Mouse (Mus musculus): ENCODE measurements around the gene Anks1b. TPM values are rescaled to one million over a fixed set of nuclear protein-coding genes. Genes with fewer than 3 reads are reported as not detected.

Gene Anks1b
- polyA plus RNA-seq, 1 experiment from 2014 or later, result 0.10 TPM

- Histone ChIP-seq H3K9me3 (replicated peaks) (no peaks in the 10 kb centered on the region), H3K27me3 (no peaks in the 10 kb centered on the region), H3K4me2 (no peak overlapping the region), H3K9ac (no peak overlapping the region), H3K4me1 (replicated peaks) (no peaks in the 10 kb centered on the region), H3K4me3 (replicated peaks) (no peak overlapping the region), H3K36me3 (replicated peaks) (no peaks in the 10 kb centered on the region), H3K27ac (replicated peaks) (no peak overlapping the region)
- ATAC-seq (ENCODE audit: insufficient read depth), result no peak
- WGBS (ENCODE audit: insufficient replicate concordance), result 41% methylated on average over 6 of the region's 6 CpGs
Observed at GRCm38 (mm10) chr10:90169941-90170580, 296.8 kb downstream of the Anks1b start.

- no peak overlapping the region for H3K4me2 ChIP-seq
- H3K27me3 ChIP-seq, result no peaks in the 10 kb centered on the region
- H3K27ac ChIP-seq (replicated peaks), result no peak overlapping the region
- H3K4me1 ChIP-seq (replicated peaks), result no peaks in the 10 kb centered on the region
- no peak overlapping the region for H3K4me3 ChIP-seq (replicated peaks)
- no peaks in the 10 kb centered on the region for H3K9me3 ChIP-seq (replicated peaks)
- WGBS (ENCODE audit: insufficient replicate concordance), result 63% methylated on average over 5 of the region's 5 CpGs
- ATAC-seq (ENCODE audit: insufficient read depth), result no peak
- H3K9ac ChIP-seq, result no peak overlapping the region
- H3K36me3 ChIP-seq (replicated peaks), result no peaks in the 10 kb centered on the region
Observed at GRCm38 (mm10) chr10:90190366-90190765, 317.1 kb downstream of the Anks1b start.

- H3K9ac ChIP-seq, result no peak overlapping the region
- ATAC-seq (ENCODE audit: insufficient read depth), result no peak
- H3K27ac ChIP-seq (replicated peaks), result no peak overlapping the region
- H3K27me3 ChIP-seq, result no peaks in the 10 kb centered on the region
- H3K9me3 ChIP-seq (replicated peaks), result no peaks in the 10 kb centered on the region
- 58% methylated on average over 5 of the region's 5 CpGs for WGBS (ENCODE audit: insufficient replicate concordance)
- no peak overlapping the region for H3K4me3 ChIP-seq (replicated peaks)
- H3K36me3 ChIP-seq (replicated peaks), result no peaks in the 10 kb centered on the region
- no peaks in the 10 kb centered on the region for H3K4me1 ChIP-seq (replicated peaks)
- H3K4me2 ChIP-seq, result no peak overlapping the region
Observed at GRCm38 (mm10) chr10:90196936-90197335, 323.6 kb downstream of the Anks1b start.

GRCm38 (mm10) chr10:90210044-90210443 lies 336.7 kb downstream of the Anks1b start:
- ATAC-seq (ENCODE audit: insufficient read depth), result no peak
- no peaks in the 10 kb centered on the region for H3K9me3 ChIP-seq (replicated peaks)
- no peak overlapping the region for H3K9ac ChIP-seq
- WGBS (ENCODE audit: insufficient replicate concordance), result 33% methylated on average over 6 of the region's 6 CpGs
- H3K27me3 ChIP-seq, result no peaks in the 10 kb centered on the region
- no peak overlapping the region for H3K27ac ChIP-seq (replicated peaks)
- no peaks in the 10 kb centered on the region for H3K36me3 ChIP-seq (replicated peaks)
- H3K4me2 ChIP-seq, result no peak overlapping the region
- no peaks in the 10 kb centered on the region for H3K4me1 ChIP-seq (replicated peaks)
- no peak overlapping the region for H3K4me3 ChIP-seq (replicated peaks)

- Histone ChIP-seq H3K27ac (replicated peaks) (no peak overlapping the region), H3K9ac (no peak overlapping the region), H3K27me3 (no peaks in the 10 kb centered on the region), H3K4me3 (replicated peaks) (no peak overlapping the region), H3K36me3 (replicated peaks) (no peaks in the 10 kb centered on the region), H3K4me1 (replicated peaks) (no peaks in the 10 kb centered on the region), H3K4me2 (no peak overlapping the region), H3K9me3 (replicated peaks) (no peaks in the 10 kb centered on the region)
- no peak for ATAC-seq (ENCODE audit: insufficient read depth)
- WGBS (ENCODE audit: insufficient replicate concordance), result 59% methylated on average over 3 of the region's 3 CpGs
Observed at GRCm38 (mm10) chr10:90220470-90220869, 347.2 kb downstream of the Anks1b start.

- H3K9me3 ChIP-seq (replicated peaks), result no peaks in the 10 kb centered on the region
- no peak overlapping the region for H3K4me3 ChIP-seq (replicated peaks)
- 38% methylated on average over 3 of the region's 3 CpGs for WGBS (ENCODE audit: insufficient replicate concordance)
- H3K4me2 ChIP-seq, result no peak overlapping the region
- no peaks in the 10 kb centered on the region for H3K27me3 ChIP-seq
- H3K27ac ChIP-seq (replicated peaks), result no peak overlapping the region
- no peaks in the 10 kb centered on the region for H3K36me3 ChIP-seq (replicated peaks)
- H3K9ac ChIP-seq, result no peak overlapping the region
- no peak for ATAC-seq (ENCODE audit: insufficient read depth)
- H3K4me1 ChIP-seq (replicated peaks), result no peaks in the 10 kb centered on the region
Observed at GRCm38 (mm10) chr10:90222793-90223495, 349.6 kb downstream of the Anks1b start.

GRCm38 (mm10) chr10:90235273-90235672 lies 362.0 kb downstream of the Anks1b start:
- Histone ChIP-seq H3K9me3 (replicated peaks) (no peaks in the 10 kb centered on the region), H3K27me3 (no peaks in the 10 kb centered on the region), H3K4me1 (replicated peaks) (no peaks in the 10 kb centered on the region), H3K27ac (replicated peaks) (no peak overlapping the region), H3K9ac (no peak overlapping the region), H3K4me3 (replicated peaks) (no peak overlapping the region), H3K4me2 (no peak overlapping the region), H3K36me3 (replicated peaks) (no peaks in the 10 kb centered on the region)
- WGBS (ENCODE audit: insufficient replicate concordance), result 51% methylated on average over 3 of the region's 3 CpGs
- ATAC-seq (ENCODE audit: insufficient read depth), result no peak

- no peak overlapping the region for H3K4me2 ChIP-seq
- 72% methylated on average over 3 of the region's 3 CpGs for WGBS (ENCODE audit: insufficient replicate concordance)
- H3K27me3 ChIP-seq, result no peaks in the 10 kb centered on the region
- no peaks in the 10 kb centered on the region for H3K9me3 ChIP-seq (replicated peaks)
- H3K4me3 ChIP-seq (replicated peaks), result no peak overlapping the region
- H3K36me3 ChIP-seq (replicated peaks), result no peaks in the 10 kb centered on the region
- H3K27ac ChIP-seq (replicated peaks), result no peak overlapping the region
- H3K9ac ChIP-seq, result no peak overlapping the region
- H3K4me1 ChIP-seq (replicated peaks), result no peaks in the 10 kb centered on the region
- ATAC-seq (ENCODE audit: insufficient read depth), result no peak
Observed at GRCm38 (mm10) chr10:90237290-90237689, 364.0 kb downstream of the Anks1b start.

- 49% methylated on average over 3 of the region's 3 CpGs for WGBS (ENCODE audit: insufficient replicate concordance)
- Histone ChIP-seq H3K9ac (no peak overlapping the region), H3K4me1 (replicated peaks) (no peaks in the 10 kb centered on the region), H3K27ac (replicated peaks) (no peak overlapping the region), H3K4me2 (no peak overlapping the region), H3K9me3 (replicated peaks) (no peaks in the 10 kb centered on the region), H3K36me3 (replicated peaks) (no peaks in the 10 kb centered on the region), H3K4me3 (replicated peaks) (no peak overlapping the region), H3K27me3 (no peaks in the 10 kb centered on the region)
- ATAC-seq (ENCODE audit: insufficient read depth), result no peak
Observed at GRCm38 (mm10) chr10:90258944-90259714, 385.8 kb downstream of the Anks1b start.

GRCm38 (mm10) chr10:90271321-90271720 lies 398.0 kb downstream of the Anks1b start:
- Histone ChIP-seq H3K4me1 (replicated peaks) (no peaks in the 10 kb centered on the region), H3K9me3 (replicated peaks) (no peaks in the 10 kb centered on the region), H3K36me3 (replicated peaks) (no peaks in the 10 kb centered on the region), H3K27ac (replicated peaks) (no peak overlapping the region), H3K4me2 (no peak overlapping the region), H3K4me3 (replicated peaks) (no peak overlapping the region), H3K9ac (no peak overlapping the region), H3K27me3 (no peaks in the 10 kb centered on the region)
- no peak for ATAC-seq (ENCODE audit: insufficient read depth)
- 63% methylated on average over 1 of the region's 1 CpGs for WGBS (ENCODE audit: insufficient replicate concordance)

GRCm38 (mm10) chr10:90273311-90273710 lies 400.0 kb downstream of the Anks1b start:
- no peak for ATAC-seq (ENCODE audit: insufficient read depth)
- Histone ChIP-seq H3K4me2 (no peak overlapping the region), H3K27ac (replicated peaks) (no peak overlapping the region), H3K27me3 (no peaks in the 10 kb centered on the region), H3K4me1 (replicated peaks) (no peaks in the 10 kb centered on the region), H3K4me3 (replicated peaks) (no peak overlapping the region), H3K36me3 (replicated peaks) (no peaks in the 10 kb centered on the region), H3K9me3 (replicated peaks) (no peaks in the 10 kb centered on the region), H3K9ac (no peak overlapping the region)
- WGBS (ENCODE audit: insufficient replicate concordance), result 51% methylated on average over 2 of the region's 2 CpGs

Measured in liver, embryonic 15.5 days (tissue).